Mouse (Mus musculus) embryonic facial prominence, embryonic 11.5 days (tissue): ENCODE results near the gene Casz1. TPM values are rescaled to one million over a fixed set of nuclear protein-coding genes. Genes with fewer than 3 reads are reported as not detected.

ENCODE experiments used
- ATAC-seq: fragments of 200-750 bp; cut with Nextera tagmentation; replicated peaks from 2 replicates; pipeline ENCODE4 v1.8.0; 2017; ENCODE audit warnings: low read depth; ENCODE audit not compliant: insufficient number of reproducible peaks, low FRiP score, low TSS enrichment
- DNase-seq: peaks from one replicate; pipeline ENCODE4 v3.0.0-alpha.2; 2015; ENCODE audit warnings: low spot score
- H3K27ac ChIP-seq: fragments of 300-500 bp; sonication (generic); replicated peaks from 2 replicates; pipeline ENCODE4 v1.5.1; 2014; ENCODE audit warnings: mild to moderate bottlenecking, low read depth, low read length, control low read depth
- H3K27me3 ChIP-seq: fragments of 300-500 bp; sonication (generic); 2 replicates; pipeline ENCODE4 v1.6.1; 2014; ENCODE audit warnings: mild to moderate bottlenecking, low read length, moderate library complexity, mixed read lengths; ENCODE audit not compliant: control insufficient read depth, insufficient read depth
- H3K36me3 ChIP-seq: fragments of 300-500 bp; sonication (generic); replicated peaks from 2 replicates; pipeline ENCODE4 v1.6.1; 2014; ENCODE audit warnings: low read depth, mild to moderate bottlenecking, low read length, moderate library complexity, mixed read lengths; ENCODE audit not compliant: control insufficient read depth, insufficient read depth
- H3K4me1 ChIP-seq: fragments of 300-500 bp; sonication (generic); 2 replicates; pipeline ENCODE4 v1.6.1; 2014; ENCODE audit warnings: low read length, mixed read lengths; ENCODE audit not compliant: control insufficient read depth, insufficient read depth
- H3K4me2 ChIP-seq: fragments of 300-500 bp; sonication (generic); 2 replicates; pipeline ENCODE4 v1.6.1; 2014; ENCODE audit warnings: low read depth, mild to moderate bottlenecking, control low read depth, low read length, moderate library complexity
- H3K4me3 ChIP-seq: fragments of 300-500 bp; sonication (generic); 2 replicates; pipeline ENCODE4 v1.5.1; 2014; ENCODE audit warnings: low read depth, low read length, control low read depth
- H3K9ac ChIP-seq: fragments of 300-500 bp; sonication (generic); replicated peaks from 2 replicates; pipeline ENCODE4 v1.6.1; 2014; ENCODE audit warnings: mild to moderate bottlenecking, control low read depth, low read length
- H3K9me3 ChIP-seq: fragments of 300-500 bp; sonication (generic); replicated peaks from 2 replicates; pipeline ENCODE4 v1.6.1; 2016; ENCODE audit warnings: mild to moderate bottlenecking, low read length, inconsistent platforms, mixed read lengths; ENCODE audit not compliant: control insufficient read depth
- WGBS: fragments of 180-500 bp; shearing (Covaris S2); extraction: QIAGEN DNeasy Blood & Tissue Kit; methylation state at CpG from one replicate; pipeline ENCODE4 v1.1.7; 2014; 5-methylcytosine and 5-hydroxymethylcytosine counted together
- polyA plus RNA-seq: library from polyadenylated mRNA; unstranded; fragments of >200 nt; fragmentation: Nextera tagmentation; extraction: Ambion mirVana; gene quantifications from 2 replicates; pipeline ENCODE4 v1.2.1, GENCODE M21; 2014

Gene Casz1
- polyA plus RNA-seq, 1 experiment from 2014 or later: 1.1 TPM

DNA sequence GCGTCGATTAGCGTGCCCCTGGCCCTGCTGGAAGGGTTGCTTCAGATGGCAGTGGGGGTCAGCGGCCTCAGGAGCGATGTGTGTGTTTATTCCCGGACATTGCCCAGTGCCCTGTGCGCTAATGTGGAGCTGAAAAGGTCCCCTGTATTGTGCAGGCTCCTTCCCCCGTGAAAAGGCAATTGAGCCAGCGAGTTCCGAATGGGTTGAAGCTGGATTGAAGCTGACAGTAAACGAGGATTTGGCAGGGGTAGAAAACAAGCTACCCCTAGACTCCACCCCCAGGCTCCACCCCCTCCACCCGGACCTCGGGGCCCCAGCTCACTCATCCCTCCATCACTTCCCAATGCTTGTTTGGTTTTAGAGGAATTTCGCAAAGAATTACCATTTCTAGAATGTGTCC is 12.3 kb downstream of the Casz1 start:
- H3K4me3 ChIP-seq: no peak overlapping the region
- H3K36me3 ChIP-seq: no peaks in the 10 kb centered on the region
- H3K4me1 ChIP-seq: no peaks in the 10 kb centered on the region
- ATAC-seq: no peak
- WGBS: 6% methylated on average over 14 of the region's 14 CpGs
- DNase-seq: peak; percentile 26
- no peak overlapping the region for H3K9ac ChIP-seq
- H3K4me2 ChIP-seq: no peak overlapping the region
- no peaks in the 10 kb centered on the region for H3K9me3 ChIP-seq
- H3K27ac ChIP-seq: no peak overlapping the region
- peaks cover 18% of the 10 kb centered on the region for H3K27me3 ChIP-seq

DNA sequence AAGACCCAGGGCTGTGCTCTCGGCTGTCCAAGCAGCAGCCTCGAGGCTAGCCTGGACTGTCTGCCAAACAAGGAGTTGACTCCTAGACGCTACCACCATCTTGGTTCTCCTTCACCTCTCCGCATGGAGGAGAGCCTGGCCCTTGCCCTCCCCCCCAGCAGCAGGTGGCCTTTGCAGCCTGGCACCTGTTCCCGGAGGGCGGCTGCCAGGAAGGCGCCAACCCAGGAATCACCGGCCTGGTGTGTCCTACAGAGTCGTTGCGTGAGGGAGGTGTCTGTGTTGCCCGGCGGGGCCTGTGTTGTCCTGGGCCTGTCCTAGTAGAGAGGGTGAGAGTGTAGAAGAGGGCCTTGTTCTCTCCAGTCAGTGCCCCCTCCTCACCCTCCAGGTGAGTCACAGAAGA is 13.9 kb downstream of the Casz1 start:
- Histone ChIP-seq H3K4me3 (no peak overlapping the region), H3K9ac (no peak overlapping the region)
- ATAC-seq: no peak

DNA sequence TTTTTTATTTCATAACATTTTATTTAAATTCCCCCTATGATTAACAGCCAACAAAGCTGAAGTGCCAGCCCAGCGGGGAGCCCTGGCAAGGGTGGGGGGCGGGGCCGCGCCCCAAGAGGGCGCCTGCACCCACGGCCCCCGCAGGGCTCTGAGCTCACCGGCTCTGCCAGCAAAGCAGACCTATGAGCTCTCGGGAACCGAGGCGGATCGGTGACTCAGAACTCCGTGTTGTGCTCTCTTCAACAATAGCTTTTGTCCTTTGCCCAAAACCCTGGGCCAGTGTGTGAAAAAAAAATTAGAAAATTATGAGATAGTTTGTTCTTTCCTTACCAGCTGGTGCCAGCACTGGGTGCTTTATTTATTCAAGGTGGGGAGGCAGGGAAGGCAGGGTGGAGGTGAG is 15.9 kb downstream of the Casz1 start:
- H3K36me3 ChIP-seq: no peaks in the 10 kb centered on the region
- no peak overlapping the region for H3K27ac ChIP-seq

More for the DNA sequence above, 13.9 kb downstream of the Casz1 start:
- H3K4me2 ChIP-seq: no peak overlapping the region
- DNase-seq: no peak
- peaks cover 12% of the 10 kb centered on the region for H3K27me3 ChIP-seq
- H3K4me1 ChIP-seq: no peaks in the 10 kb centered on the region
- no peaks in the 10 kb centered on the region for H3K36me3 ChIP-seq
- 96% methylated on average over 12 of the region's 12 CpGs for WGBS
- H3K9me3 ChIP-seq: no peaks in the 10 kb centered on the region
- no peak overlapping the region for H3K27ac ChIP-seq

DNA sequence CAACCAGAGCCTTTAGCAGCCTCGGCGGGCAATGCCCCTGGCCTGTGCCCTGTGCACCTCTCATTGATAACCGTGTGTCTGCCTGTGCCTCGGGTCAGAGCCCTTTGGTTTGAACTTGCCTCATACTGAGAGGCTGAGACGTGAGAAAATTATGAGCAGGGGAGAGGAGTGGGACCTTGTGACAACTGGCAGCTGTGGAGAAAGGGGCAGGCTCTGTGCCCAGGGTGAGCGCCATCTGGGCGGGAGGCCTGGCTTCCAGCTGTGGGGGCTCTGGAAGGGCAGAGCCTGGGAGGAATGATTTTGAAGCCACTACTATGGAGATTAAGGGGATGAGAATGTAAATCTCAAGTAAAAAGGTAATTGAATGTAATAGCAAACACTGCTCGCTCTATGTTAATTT is 19.1 kb downstream of the Casz1 start:
- DNase-seq: no peak
- no peak for ATAC-seq
- Histone ChIP-seq H3K27ac (no peak overlapping the region), H3K36me3 (no peaks in the 10 kb centered on the region), H3K9me3 (no peaks in the 10 kb centered on the region), H3K9ac (no peak overlapping the region), H3K4me2 (no peak overlapping the region), H3K4me3 (no peak overlapping the region), H3K4me1 (no peaks in the 10 kb centered on the region), H3K27me3 (no peaks in the 10 kb centered on the region)
- WGBS: 76% methylated on average over 8 of the region's 8 CpGs

More for the DNA sequence above, 15.9 kb downstream of the Casz1 start:
- 62% methylated on average over 13 of the region's 13 CpGs for WGBS
- Histone ChIP-seq H3K4me2 (no peak overlapping the region), H3K9me3 (no peaks in the 10 kb centered on the region), H3K9ac (no peak overlapping the region), H3K4me1 (no peaks in the 10 kb centered on the region), H3K27me3 (peaks cover 9% of the 10 kb centered on the region), H3K4me3 (no peak overlapping the region)
- DNase-seq (no peak), ATAC-seq (no peak)

DNA sequence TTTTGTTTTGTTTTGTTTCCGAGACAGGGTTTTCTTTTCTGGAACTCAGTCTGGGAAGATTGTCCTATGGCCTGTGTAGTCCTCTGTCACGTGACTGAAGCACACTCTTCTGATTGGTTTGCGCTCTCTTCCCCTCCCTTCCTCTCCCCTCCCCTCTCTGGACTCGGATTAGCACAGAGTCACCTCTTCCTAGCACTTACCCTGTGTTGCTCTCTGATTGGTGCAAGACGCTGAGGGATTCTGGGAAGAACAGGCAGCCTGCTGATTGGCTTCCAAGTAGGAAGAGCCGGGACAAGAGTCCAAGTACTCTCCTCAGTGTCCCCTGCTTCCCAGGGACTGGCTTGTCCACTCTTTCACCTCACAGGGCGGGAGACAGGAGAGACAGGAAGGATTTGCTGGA is 26.1 kb downstream of the Casz1 start:
- DNase-seq (no peak), ATAC-seq (0 out of 2 replicates have a peak, but pooled peaks have one; percentile 11)
- H3K4me2 ChIP-seq: no peak overlapping the region
- no peaks in the 10 kb centered on the region for H3K4me1 ChIP-seq
- H3K4me3 ChIP-seq: no peak overlapping the region
- no peak overlapping the region for H3K27ac ChIP-seq
- peaks cover 2% of the 10 kb centered on the region; the same call in 1 of the 2 replicates for H3K27me3 ChIP-seq
- WGBS: 54% methylated on average over 7 of the region's 7 CpGs
- no peaks in the 10 kb centered on the region for H3K36me3 ChIP-seq
- H3K9ac ChIP-seq: no peak overlapping the region
- H3K9me3 ChIP-seq: no peaks in the 10 kb centered on the region

DNA sequence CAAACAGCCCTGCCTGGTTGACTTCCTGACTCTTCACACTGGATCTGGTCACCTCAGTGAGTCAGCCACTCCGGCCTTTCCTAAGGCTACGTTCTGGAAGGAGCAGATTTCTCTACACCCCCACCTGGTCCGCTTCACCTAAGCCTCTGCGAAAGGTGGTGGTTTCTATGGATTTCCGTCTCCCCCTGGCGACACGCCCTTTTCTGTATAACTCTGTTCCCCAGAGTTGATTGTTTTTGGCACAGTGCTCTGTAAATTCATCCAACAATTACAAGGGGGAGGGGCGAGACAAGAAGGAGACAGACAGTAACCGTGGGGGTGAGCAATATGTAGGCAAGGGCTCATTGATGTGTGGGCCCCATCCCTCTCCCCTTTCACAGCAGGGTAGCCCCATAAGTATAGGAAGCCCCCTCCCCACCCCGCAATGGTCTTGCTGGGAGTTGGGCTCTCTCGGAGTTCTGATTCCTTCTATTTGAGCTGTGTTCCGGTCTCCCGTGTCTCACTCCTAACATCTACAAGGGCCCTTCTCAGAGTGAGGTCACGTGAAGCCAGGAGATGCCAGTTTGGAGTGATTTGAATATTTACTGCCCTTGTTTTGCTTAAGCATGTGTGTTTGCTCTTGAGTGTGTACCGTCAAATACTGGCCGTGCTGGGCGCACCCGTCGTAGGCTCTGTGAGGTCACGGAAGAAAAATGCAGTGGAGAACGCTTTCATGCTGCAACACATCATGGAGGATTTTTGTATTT is 29.2 kb downstream of the Casz1 start:
- no peak overlapping the region for H3K27ac ChIP-seq
- no peak overlapping the region for H3K4me2 ChIP-seq
- H3K36me3 ChIP-seq: no peaks in the 10 kb centered on the region
- DNase-seq: no peak
- 80% methylated on average over 21 of the region's 21 CpGs for WGBS
- no peak overlapping the region for H3K4me3 ChIP-seq
- no peak overlapping the region for H3K9ac ChIP-seq
- ATAC-seq: no peak
- H3K27me3 ChIP-seq: peaks cover 2% of the 10 kb centered on the region; the same call in 1 of the 2 replicates
- no peaks in the 10 kb centered on the region for H3K4me1 ChIP-seq
- no peaks in the 10 kb centered on the region for H3K9me3 ChIP-seq

DNA sequence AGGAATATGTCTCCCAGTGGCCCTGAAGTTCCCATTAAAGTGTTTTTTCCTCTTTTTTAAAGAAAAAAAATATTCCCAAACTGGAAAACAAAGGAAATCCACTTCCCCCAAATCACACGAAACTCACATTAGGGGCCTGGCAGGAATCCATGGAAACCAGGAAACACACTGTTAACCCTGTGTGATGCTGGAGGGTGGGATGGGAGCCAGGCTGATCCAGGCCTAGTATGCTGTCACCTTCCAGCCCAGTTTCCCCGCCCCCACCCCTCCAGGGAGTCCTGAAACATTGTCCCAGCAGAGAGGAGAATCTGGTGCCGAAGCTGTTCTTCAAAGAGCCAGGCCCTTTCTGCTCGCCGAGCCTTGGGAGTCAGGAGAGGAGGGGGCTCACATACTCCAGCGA is 32.2 kb downstream of the Casz1 start:
- H3K27ac ChIP-seq: no peak overlapping the region
- ATAC-seq (no peak), DNase-seq (no peak)
- no peaks in the 10 kb centered on the region for H3K4me1 ChIP-seq
- H3K9me3 ChIP-seq: no peaks in the 10 kb centered on the region
- no peak overlapping the region for H3K4me3 ChIP-seq
- no peak overlapping the region for H3K9ac ChIP-seq
- no peaks in the 10 kb centered on the region for H3K36me3 ChIP-seq
- H3K27me3 ChIP-seq: no peaks in the 10 kb centered on the region
- WGBS: 41% methylated on average over 6 of the region's 6 CpGs
- no peak overlapping the region for H3K4me2 ChIP-seq

DNA sequence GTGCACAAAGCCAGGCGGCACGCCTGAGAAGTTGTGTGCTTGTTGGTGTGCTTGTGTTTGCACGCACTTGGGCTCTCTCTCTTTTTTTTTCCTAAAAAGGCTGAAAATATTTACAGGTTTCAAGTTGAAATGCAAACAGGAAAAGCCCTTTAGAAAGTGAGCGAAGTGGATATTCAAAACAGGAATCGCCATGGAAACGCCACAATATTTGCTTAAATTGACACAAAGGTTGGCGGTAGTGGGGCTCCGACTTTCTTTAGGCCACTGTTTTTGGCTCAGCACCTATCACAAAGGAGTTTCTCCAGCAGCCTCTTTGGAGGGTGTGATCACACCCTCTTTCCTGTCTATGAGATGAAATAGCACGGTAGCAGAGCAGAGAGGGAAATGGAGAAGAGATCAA is 32.8 kb downstream of the Casz1 start:
- H3K36me3 ChIP-seq: no peaks in the 10 kb centered on the region
- H3K4me1 ChIP-seq: no peaks in the 10 kb centered on the region
- peak; percentile 63 for DNase-seq
- H3K9ac ChIP-seq: no peak overlapping the region
- no peak overlapping the region for H3K4me3 ChIP-seq
- WGBS: 58% methylated on average over 9 of the region's 9 CpGs
- H3K4me2 ChIP-seq: no peak overlapping the region
- no peaks in the 10 kb centered on the region for H3K27me3 ChIP-seq
- H3K27ac ChIP-seq: no peak overlapping the region
- no peaks in the 10 kb centered on the region for H3K9me3 ChIP-seq
- ATAC-seq: no peak
